ENCODE assay signal across 22 mouse cellular contexts in the genomic region with DNA sequence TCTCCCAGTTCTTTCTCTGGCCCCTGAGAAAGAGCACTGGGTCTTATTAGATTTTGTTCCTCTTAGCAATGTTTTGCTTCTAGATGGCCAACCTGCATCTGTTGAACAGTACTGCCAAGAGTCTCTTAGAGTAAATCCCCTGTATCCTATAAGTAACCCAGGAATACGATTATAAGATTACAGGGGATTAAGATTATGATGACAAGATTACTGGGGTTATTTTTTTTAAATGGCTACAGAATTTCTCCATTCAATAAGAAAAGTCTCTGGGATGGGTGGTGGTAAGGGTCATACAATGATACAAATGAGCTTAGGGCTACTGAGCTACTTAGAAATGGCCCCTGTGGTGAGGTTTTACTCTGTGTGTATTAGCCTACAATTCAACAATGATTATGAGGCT. TPM values are rescaled to one million over a fixed set of nuclear protein-coding genes. Genes with fewer than 3 reads are reported as not detected.
A peak's percentile ranks its signal among the peaks of the same experiment; 100 is the strongest.
DNase-seq lines count a peak whose midpoint lies in the region; ATAC-seq lines count a peak whose summit lies in the region.
"Had no signal": no experiment of that assay in that cellular context is flagged by ENCODE, and none has a peak within 500 bp of the region (broad histone marks: within the 10 kb centered on the region; RNA-seq: fewer than 3 reads in every experiment).

No protein-coding gene starts in this region.

- no peak overlapping the region for H3K4me3 ChIP-seq in embryonic facial prominence, embryonic 14.5 days (ENCODE audit: low read depth, low read length)
- no peak overlapping the region for H3K4me3 ChIP-seq in embryonic facial prominence, embryonic 10.5 days
- no peak overlapping the region for H3K4me3 ChIP-seq in kidney, embryonic 15.5 days (replicated peaks)
- H3K4me3 ChIP-seq in hindbrain, embryonic 12.5 days = no peak overlapping the region
- H3K4me3 ChIP-seq: embryonic facial prominence, embryonic 13.5 days; forebrain, embryonic 13.5 days; forebrain, embryonic 15.5 days had no signal

- no peaks in the 10 kb centered on the region for H3K4me1 ChIP-seq in embryonic facial prominence, embryonic 14.5 days (ENCODE audit: control insufficient read depth, insufficient read depth, low read length)
- 0 out of 2 replicates have a peak, but pooled peaks cover 3% of the 10 kb centered on the region for H3K4me1 ChIP-seq in embryonic facial prominence, embryonic 10.5 days
- H3K4me1 ChIP-seq in kidney, embryonic 15.5 days = no peaks in the 10 kb centered on the region
- H3K4me1 ChIP-seq in hindbrain, embryonic 12.5 days = no peaks in the 10 kb centered on the region
- H3K4me1 ChIP-seq: embryonic facial prominence, embryonic 13.5 days; forebrain, embryonic 13.5 days; forebrain, embryonic 15.5 days had no signal

- H3K9ac ChIP-seq in embryonic facial prominence, embryonic 14.5 days (ENCODE audit: low read depth, low read length) = no peak overlapping the region
- no peak overlapping the region for H3K9ac ChIP-seq in kidney, embryonic 15.5 days
- no peak overlapping the region for H3K9ac ChIP-seq in hindbrain, embryonic 12.5 days
- H3K9ac ChIP-seq: embryonic facial prominence, embryonic 13.5 days; forebrain, embryonic 13.5 days; forebrain, embryonic 15.5 days; forebrain, postnatal 0 days had no signal

- no peaks in the 10 kb centered on the region for H3K9me3 ChIP-seq in embryonic facial prominence, embryonic 14.5 days (ENCODE audit: control insufficient read depth, low read length)
- peaks cover 22% of the 10 kb centered on the region for H3K9me3 ChIP-seq in embryonic facial prominence, embryonic 10.5 days
- H3K9me3 ChIP-seq in kidney, embryonic 15.5 days (replicated peaks) = no peaks in the 10 kb centered on the region
- peaks cover 5% of the 10 kb centered on the region; the same call in 1 of the 2 replicates for H3K9me3 ChIP-seq in hindbrain, embryonic 12.5 days (replicated peaks)
- H3K9me3 ChIP-seq: embryonic facial prominence, embryonic 13.5 days; forebrain, embryonic 15.5 days; G1E had no signal

- peak; percentile 7 for DNase-seq in embryonic facial prominence, embryonic 14.5 days (ENCODE audit: low spot score)
- no peak for DNase-seq in embryonic facial prominence, embryonic 10.5 days (ENCODE audit: low spot score)
- peak; percentile 85 for DNase-seq in retina, postnatal 1 day
- DNase-seq: adrenal gland, adult 8-10 months; adrenal gland, postnatal 14 days; adrenal gland, postnatal 36 days; B cell, adult 2 months; cerebellum, adult 11-12 months; cerebellum, adult 2 months; cerebellum, adult 9-10 months; cerebellum, postnatal 10 days; cerebellum, postnatal 25 days; forebrain, postnatal 0 days had no signal

- H3K36me3 ChIP-seq in embryonic facial prominence, embryonic 14.5 days (ENCODE audit: control insufficient read depth, insufficient read depth, low read length) = no peaks in the 10 kb centered on the region
- no peaks in the 10 kb centered on the region for H3K36me3 ChIP-seq in embryonic facial prominence, embryonic 10.5 days (replicated peaks)
- H3K36me3 ChIP-seq in kidney, embryonic 15.5 days = no peaks in the 10 kb centered on the region
- H3K36me3 ChIP-seq in hindbrain, embryonic 12.5 days = no peaks in the 10 kb centered on the region
- H3K36me3 ChIP-seq: embryonic facial prominence, embryonic 13.5 days; forebrain, embryonic 15.5 days; G1E had no signal

- 63% methylated on average over 1 of the region's 1 CpGs for WGBS in embryonic facial prominence, embryonic 14.5 days
- 82% methylated on average over 1 of the region's 1 CpGs for WGBS in embryonic facial prominence, embryonic 10.5 days
- 91% methylated on average over 1 of the region's 1 CpGs for WGBS in kidney, embryonic 15.5 days
- WGBS in hindbrain, embryonic 12.5 days = 83% methylated on average over 1 of the region's 1 CpGs

- H3K27ac ChIP-seq in embryonic facial prominence, embryonic 14.5 days (replicated peaks; ENCODE audit: low read depth, low read length) = no peak overlapping the region
- H3K27ac ChIP-seq in embryonic facial prominence, embryonic 10.5 days (replicated peaks) = no peak overlapping the region
- H3K27ac ChIP-seq in kidney, embryonic 15.5 days = no peak overlapping the region
- no peak overlapping the region for H3K27ac ChIP-seq in hindbrain, embryonic 12.5 days
- H3K27ac ChIP-seq: embryonic facial prominence, embryonic 13.5 days; forebrain, embryonic 13.5 days; forebrain, embryonic 15.5 days had no signal

- no peaks in the 10 kb centered on the region for H3K27me3 ChIP-seq in embryonic facial prominence, embryonic 14.5 days (replicated peaks; ENCODE audit: control insufficient read depth, insufficient read depth, low read length)
- peaks cover 9% of the 10 kb centered on the region; the same call in 1 of the 2 replicates for H3K27me3 ChIP-seq in embryonic facial prominence, embryonic 10.5 days (replicated peaks; ENCODE audit: low read depth, poor library complexity, severe bottlenecking)
- no peaks in the 10 kb centered on the region for H3K27me3 ChIP-seq in kidney, embryonic 15.5 days
- no peaks in the 10 kb centered on the region for H3K27me3 ChIP-seq in hindbrain, embryonic 12.5 days
- H3K27me3 ChIP-seq: embryonic facial prominence, embryonic 13.5 days; forebrain, embryonic 13.5 days; forebrain, embryonic 15.5 days; Patski had no signal

- no peak for ATAC-seq in embryonic facial prominence, embryonic 14.5 days (ENCODE audit: low read depth)
- no peak for ATAC-seq in kidney, embryonic 15.5 days (replicated peaks; ENCODE audit: low FRiP score)
- no peak for ATAC-seq in hindbrain, embryonic 12.5 days (ENCODE audit: low FRiP score)
- ATAC-seq: activated CD4-positive, CD25-positive, alpha-beta regulatory T cell, adult 4 months; CD4-positive, CD25-positive, alpha-beta regulatory T cell, adult 4 months; forebrain, embryonic 13.5 days; forebrain, embryonic 15.5 days; Patski had no signal

- no peak overlapping the region for H3K4me2 ChIP-seq in embryonic facial prominence, embryonic 14.5 days (ENCODE audit: low read depth, low read length)
- no peak overlapping the region for H3K4me2 ChIP-seq in kidney, embryonic 15.5 days
- H3K4me2 ChIP-seq in hindbrain, embryonic 12.5 days (replicated peaks) = no peak overlapping the region
- H3K4me2 ChIP-seq: embryonic facial prominence, embryonic 13.5 days; forebrain, embryonic 13.5 days; forebrain, embryonic 15.5 days had no signal

RNA-seq across cellular contexts. Expression of a gene that starts 15.5 kb away (rescaled TPM):
- 0.59 and 0.90 TPM in 2 replicates for polyA plus RNA-seq in embryonic facial prominence, embryonic 14.5 days (2014; fragmentation: Nextera tagmentation; extraction: Ambion mirVana)
- polyA plus RNA-seq in embryonic facial prominence, embryonic 10.5 days (2016; fragmentation: Nextera tagmentation; extraction: Ambion mirVana) = 0.10 and 0.21 TPM in 2 replicates
- polyA plus RNA-seq in kidney, embryonic 15.5 days (2015; fragmentation: Nextera tagmentation; extraction: Ambion mirVana) = 0.28 and 0.53 TPM in 2 replicates
- polyA plus RNA-seq in hindbrain, embryonic 12.5 days (2016; fragmentation: Nextera tagmentation; extraction: Ambion mirVana) = 0.67 and 1.0 TPM in 2 replicates
- polyA plus RNA-seq: activated CD4-positive, CD25-positive, alpha-beta regulatory T cell, adult 4 months; G1E had no signal

RNA-seq across cellular contexts. Expression of a gene that starts 37.7 kb away (rescaled TPM):
- polyA plus RNA-seq in embryonic facial prominence, embryonic 14.5 days (2014; fragmentation: Nextera tagmentation; extraction: Ambion mirVana) = 1.7 TPM in 2 replicates
- 0.92 and 1.5 TPM in 2 replicates for polyA plus RNA-seq in embryonic facial prominence, embryonic 10.5 days (2016; fragmentation: Nextera tagmentation; extraction: Ambion mirVana)
- polyA plus RNA-seq in kidney, embryonic 15.5 days (2015; fragmentation: Nextera tagmentation; extraction: Ambion mirVana) = 2.4 and 2.9 TPM in 2 replicates
- 0.39 and 0.59 TPM in 2 replicates for polyA plus RNA-seq in hindbrain, embryonic 12.5 days (2016; fragmentation: Nextera tagmentation; extraction: Ambion mirVana)
- polyA plus RNA-seq: activated CD4-positive, CD25-positive, alpha-beta regulatory T cell, adult 4 months; G1E; Patski had no signal
